ENCODE assay signal across 10 mouse cellular contexts in genomic region chr1:160746786-160747185, GRCm38 (mm10). TPM values are rescaled to one million over a fixed set of nuclear protein-coding genes. Genes with fewer than 3 reads are reported as not detected.
A peak's percentile ranks its signal among the peaks of the same experiment; 100 is the strongest.
DNase-seq lines count a peak whose midpoint lies in the region; ATAC-seq and TF ChIP-seq lines count a peak whose summit lies in the region.
"Had no signal": no experiment of that assay in that cellular context is flagged by ENCODE, and none has a peak within 500 bp of the region (broad histone marks: within the 10 kb centered on the region; RNA-seq: fewer than 3 reads in every experiment).

No protein-coding gene starts in this region.

- peak; percentile 8 for DNase-seq in forebrain, embryonic 14.5 days (ENCODE audit: low spot score)
- DNase-seq in midbrain, postnatal 0 days (ENCODE audit: low spot score) = peak; percentile 3
- no peak for DNase-seq in midbrain, embryonic 11.5 days (ENCODE audit: low spot score, missing footprints)
- DNase-seq in liver, adult 2 months (ENCODE audit: extremely low read depth, low read depth, low spot score) = peak; percentile 57
- no peak for DNase-seq in layer of hippocampus, postnatal 36 days
- no peak for DNase-seq in right cerebral cortex, adult 18-20 months

- no peak overlapping the region for H3K9ac ChIP-seq in forebrain, embryonic 14.5 days (ENCODE audit: low read length)
- no peak overlapping the region for H3K9ac ChIP-seq in forebrain, embryonic 13.5 days
- no peak overlapping the region for H3K9ac ChIP-seq in midbrain, postnatal 0 days (replicated peaks; ENCODE audit: low read length, poor library complexity, severe bottlenecking)
- H3K9ac ChIP-seq in midbrain, embryonic 11.5 days (ENCODE audit: low read length) = no peak overlapping the region
- no peak overlapping the region for H3K9ac ChIP-seq in liver, adult 2 months (ENCODE audit: low read depth, low read length)
- H3K9ac ChIP-seq: forebrain, embryonic 15.5 days; hindbrain, embryonic 14.5 days had no signal

- no peaks in the 10 kb centered on the region for H3K36me3 ChIP-seq in forebrain, embryonic 14.5 days (ENCODE audit: control insufficient read depth, insufficient read depth, low read length)
- no peaks in the 10 kb centered on the region for H3K36me3 ChIP-seq in forebrain, embryonic 13.5 days (ENCODE audit: poor library complexity, severe bottlenecking)
- no peaks in the 10 kb centered on the region for H3K36me3 ChIP-seq in midbrain, postnatal 0 days (ENCODE audit: insufficient read depth, low read length)
- H3K36me3 ChIP-seq in midbrain, embryonic 11.5 days (ENCODE audit: control insufficient read depth, insufficient read depth, low read length) = no peaks in the 10 kb centered on the region
- no peaks in the 10 kb centered on the region for H3K36me3 ChIP-seq in liver, adult 2 months (ENCODE audit: control insufficient read depth, insufficient read depth, low read length)
- H3K36me3 ChIP-seq: forebrain, embryonic 15.5 days had no signal

- no peak overlapping the region for H3K4me3 ChIP-seq in forebrain, embryonic 14.5 days (ENCODE audit: low read depth, low read length)
- H3K4me3 ChIP-seq in forebrain, embryonic 13.5 days = no peak overlapping the region
- no peak overlapping the region for H3K4me3 ChIP-seq in midbrain, postnatal 0 days (ENCODE audit: low read depth, low read length)
- H3K4me3 ChIP-seq in midbrain, embryonic 11.5 days (ENCODE audit: low read depth, low read length) = no peak overlapping the region
- no peak overlapping the region for H3K4me3 ChIP-seq in liver, adult 2 months (ENCODE audit: insufficient read depth, low read depth, low read length)
- H3K4me3 ChIP-seq: forebrain, embryonic 15.5 days had no signal

- H3K79me2 ChIP-seq in liver, adult 2 months (ENCODE audit: control insufficient read depth, insufficient read depth, low read length) = peaks cover 13% of the 10 kb centered on the region

- no peak overlapping the region for H3K27ac ChIP-seq in forebrain, embryonic 14.5 days (ENCODE audit: low read depth, low read length)
- no peak overlapping the region for H3K27ac ChIP-seq in forebrain, embryonic 13.5 days
- no peak overlapping the region for H3K27ac ChIP-seq in midbrain, postnatal 0 days (ENCODE audit: low read depth, low read length)
- no peak overlapping the region for H3K27ac ChIP-seq in midbrain, embryonic 11.5 days (ENCODE audit: low read depth, low read length)
- H3K27ac ChIP-seq in liver, adult 2 months (replicated peaks; ENCODE audit: insufficient read depth, low read depth, low read length) = no peak overlapping the region
- H3K27ac ChIP-seq: forebrain, embryonic 15.5 days; hindbrain, embryonic 14.5 days had no signal

- H3K9me3 ChIP-seq in forebrain, embryonic 14.5 days (replicated peaks; ENCODE audit: control insufficient read depth, low read length) = no peaks in the 10 kb centered on the region
- H3K9me3 ChIP-seq in forebrain, embryonic 13.5 days (replicated peaks) = no peaks in the 10 kb centered on the region
- no peaks in the 10 kb centered on the region for H3K9me3 ChIP-seq in midbrain, postnatal 0 days (ENCODE audit: low read length)
- H3K9me3 ChIP-seq in midbrain, embryonic 11.5 days (ENCODE audit: control insufficient read depth, low read length) = no peaks in the 10 kb centered on the region
- H3K9me3 ChIP-seq: forebrain, embryonic 15.5 days had no signal

- 38% methylated on average over 7 of the region's 7 CpGs for WGBS in forebrain, embryonic 14.5 days
- 36% methylated on average over 7 of the region's 7 CpGs for WGBS in forebrain, embryonic 13.5 days
- 43% methylated on average over 7 of the region's 7 CpGs for WGBS in midbrain, postnatal 0 days
- WGBS in midbrain, embryonic 11.5 days = 39% methylated on average over 7 of the region's 7 CpGs
- 28% methylated on average over 7 of the region's 7 CpGs for WGBS in liver, adult 2 months

- TF ChIP-seq POLR2A in liver, adult 2 months (IDR thresholded peaks at IDR 0.05; ENCODE audit: extremely low read depth, insufficient read depth, low read length) = no peak

- no peak overlapping the region for H3K4me2 ChIP-seq in forebrain, embryonic 14.5 days (ENCODE audit: low read length)
- H3K4me2 ChIP-seq in forebrain, embryonic 13.5 days = no peak overlapping the region
- no peak overlapping the region for H3K4me2 ChIP-seq in midbrain, postnatal 0 days (ENCODE audit: low read depth, low read length, poor library complexity, severe bottlenecking)
- H3K4me2 ChIP-seq in midbrain, embryonic 11.5 days = no peak overlapping the region
- H3K4me2 ChIP-seq: forebrain, embryonic 15.5 days; hindbrain, embryonic 14.5 days had no signal

- no peak for TF ChIP-seq CTCF in midbrain, postnatal 0 days (IDR thresholded peaks at IDR 0.05)
- no peak for TF ChIP-seq CTCF in liver, adult 2 months (IDR thresholded peaks at IDR 0.05; ENCODE audit: low read depth, low read length)

- no peak for ATAC-seq in forebrain, embryonic 14.5 days
- no peak for ATAC-seq in forebrain, embryonic 13.5 days
- no peak for ATAC-seq in midbrain, postnatal 0 days (ENCODE audit: low FRiP score)
- ATAC-seq in midbrain, embryonic 11.5 days (ENCODE audit: low FRiP score) = no peak
- no peak for ATAC-seq in activated CD4-positive, CD25-positive, alpha-beta regulatory T cell, adult 4 months
- ATAC-seq: forebrain, embryonic 15.5 days had no signal

- H3K27me3 ChIP-seq in forebrain, embryonic 14.5 days (replicated peaks; ENCODE audit: control insufficient read depth, insufficient read depth, low read length) = no peaks in the 10 kb centered on the region
- H3K27me3 ChIP-seq in forebrain, embryonic 13.5 days = no peaks in the 10 kb centered on the region
- no peaks in the 10 kb centered on the region for H3K27me3 ChIP-seq in midbrain, postnatal 0 days (ENCODE audit: insufficient read depth, low read length)
- no peaks in the 10 kb centered on the region for H3K27me3 ChIP-seq in midbrain, embryonic 11.5 days (ENCODE audit: control insufficient read depth, insufficient read depth, low read length)
- no peaks in the 10 kb centered on the region for H3K27me3 ChIP-seq in liver, adult 2 months (ENCODE audit: control insufficient read depth, insufficient read depth, low read length)
- H3K27me3 ChIP-seq: forebrain, embryonic 15.5 days had no signal

- no peaks in the 10 kb centered on the region for H3K4me1 ChIP-seq in forebrain, embryonic 14.5 days (ENCODE audit: control insufficient read depth, insufficient read depth, low read length)
- H3K4me1 ChIP-seq in forebrain, embryonic 13.5 days = peaks cover 5% of the 10 kb centered on the region
- no peaks in the 10 kb centered on the region for H3K4me1 ChIP-seq in midbrain, postnatal 0 days (ENCODE audit: insufficient read depth, low read length)
- H3K4me1 ChIP-seq in midbrain, embryonic 11.5 days (ENCODE audit: control insufficient read depth, insufficient read depth, low read length) = no peaks in the 10 kb centered on the region
- H3K4me1 ChIP-seq in liver, adult 2 months (ENCODE audit: control insufficient read depth, insufficient read depth, low read length) = peaks cover 2% of the 10 kb centered on the region; the same call in 1 of the 2 replicates
- H3K4me1 ChIP-seq: forebrain, embryonic 15.5 days had no signal

RNA-seq across cellular contexts. Expression of gene Rabgap1l, which starts 46.2 kb away (rescaled TPM):
- 25.6 and 35.8 TPM in 2 replicates for polyA plus RNA-seq in forebrain, embryonic 14.5 days (2014; fragmentation: Nextera tagmentation; extraction: Ambion mirVana)
- polyA plus RNA-seq in forebrain, embryonic 13.5 days (2015; fragmentation: Nextera tagmentation; extraction: Ambion mirVana) = 19.2 and 21.3 TPM in 2 replicates
- total RNA-seq in midbrain, postnatal 0 days (2014; rRNA removed) = 110 and 152 TPM in 2 replicates
- 30.8 and 34.1 TPM in 2 replicates for polyA plus RNA-seq in midbrain, postnatal 0 days (2015; fragmentation: Nextera tagmentation; extraction: Ambion mirVana)
- polyA plus RNA-seq in midbrain, embryonic 11.5 days (2014; fragmentation: Nextera tagmentation; extraction: Ambion mirVana) = 12.2 and 12.8 TPM in 2 replicates
- total RNA-seq in liver, adult 2 months (2014; rRNA removed) = 64.6 and 78.7 TPM in 2 replicates
- polyA plus RNA-seq in liver, adult 2 months (2012; rRNA removed) = 4.7 and 6.4 TPM in 2 replicates
- total RNA-seq in layer of hippocampus, postnatal 36 days (2021) = 100 to 1,000 TPM; 249 to 258 TPM
- 100 to 1,000 TPM; 250 to 264 TPM for polyA plus RNA-seq in activated CD4-positive, CD25-positive, alpha-beta regulatory T cell, adult 4 months (2017; shearing (Covaris generic))

Comparison
In these comparisons a context has a peak if more than half of its experiments do, and no peak if none do; other contexts are left out.
1. DNase-seq: peak in forebrain, embryonic 14.5 days (single experiment), midbrain, postnatal 0 days (single experiment) and liver, adult 2 months (single experiment); none in midbrain, embryonic 11.5 days (single experiment), layer of hippocampus, postnatal 36 days (0 of 2) and right cerebral cortex, adult 18-20 months (single experiment).